Mouse (Mus musculus): Measurements from ENCODE around the gene Gm5726. TPM values are rescaled to one million over a fixed set of nuclear protein-coding genes. Genes with fewer than 3 reads are reported as not detected.

The Gm5726 gene
- not detected for polyA plus RNA-seq (2017; shearing (Covaris generic))

DNA sequence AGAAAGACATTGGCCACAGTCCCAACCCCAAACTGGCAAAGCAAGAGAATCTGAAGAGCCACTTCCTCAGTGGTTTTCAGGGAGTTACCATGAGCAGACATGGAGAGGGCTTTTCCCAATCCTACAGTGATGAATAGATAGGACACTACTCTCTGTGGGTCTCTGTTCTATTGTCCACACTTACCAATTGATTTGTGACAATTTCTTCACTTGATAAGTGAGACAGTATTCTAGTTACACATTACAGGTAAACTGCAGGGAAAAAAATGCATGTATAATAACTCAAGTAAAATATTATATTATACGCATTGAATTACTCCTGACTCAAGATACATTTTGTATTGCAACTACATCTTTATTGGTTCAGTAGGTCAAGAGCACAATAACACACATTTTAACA lies at the start of gene Gm5726:
TSS of gene Gm5726 (minus strand) at position 101 of the 400 bp plus-strand sequence.

DNA sequence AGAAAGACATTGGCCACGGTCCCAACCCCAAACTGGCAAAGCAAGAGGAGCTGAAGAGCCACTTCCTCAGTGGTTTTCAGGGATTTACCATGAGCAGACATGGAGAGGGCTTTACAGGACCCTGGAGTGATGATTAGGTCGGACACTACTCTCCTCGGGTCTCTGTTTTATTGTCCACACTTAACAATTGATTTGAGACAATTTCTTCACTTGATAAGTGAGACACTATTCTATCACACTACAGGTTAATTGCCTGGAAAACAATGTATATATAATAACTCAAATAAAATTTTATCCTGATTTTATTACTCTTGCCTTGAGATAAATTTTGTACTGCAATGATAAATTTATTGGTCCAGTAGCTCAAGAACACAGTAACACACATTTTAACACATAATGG lies 30.6 kb upstream of the Gm5726 start, which contains the start of gene Gm4141:
TSS of gene Gm4141 (minus strand) at position 101 of the 400 bp plus-strand sequence.

DNA sequence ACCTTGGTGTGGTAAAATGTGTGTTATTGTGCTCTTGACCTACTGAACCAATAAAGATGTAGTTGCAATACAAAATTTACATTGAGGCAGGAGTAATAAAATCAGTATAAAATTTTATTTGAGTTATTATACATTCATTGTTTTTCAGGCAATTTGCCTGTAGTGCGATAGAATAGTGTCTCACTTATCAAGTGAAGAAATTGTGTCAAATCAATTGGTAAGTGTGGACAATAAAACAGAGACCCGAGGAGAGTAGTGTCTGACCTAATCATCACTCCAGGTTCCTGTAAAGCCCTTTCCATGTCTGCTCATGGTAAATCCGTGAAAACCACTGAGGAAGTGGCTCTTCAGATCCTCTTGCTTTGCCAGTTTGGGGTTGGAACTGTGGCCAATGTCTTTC lies 12.0 kb downstream of the Gm5726 start, which contains the start of gene Vmn1r104:
TSS of gene Vmn1r104 (plus strand) at position 301 of the 400 bp plus-strand sequence.

DNA sequence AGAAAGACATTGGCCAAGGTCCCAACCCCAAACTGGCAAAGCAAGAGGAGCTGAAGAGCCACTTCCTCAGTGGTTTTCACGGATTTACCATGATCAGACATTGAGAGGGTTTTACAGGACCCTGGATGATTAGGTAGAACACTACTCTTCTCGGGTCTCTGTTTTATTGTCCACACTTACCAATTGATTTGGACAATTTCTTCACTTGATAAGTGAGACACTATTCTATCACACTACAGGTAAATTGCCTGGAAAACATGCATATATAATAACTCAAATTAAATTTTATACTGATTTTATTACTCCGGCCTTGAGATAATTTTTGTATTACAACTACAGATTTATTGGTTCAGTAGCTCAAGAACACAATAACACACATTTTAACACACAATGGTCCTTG lies 35.1 kb downstream of the Gm5726 start, which contains the start of gene Vmn1r103:
TSS of gene Vmn1r103 (minus strand) at position 101 of the 400 bp plus-strand sequence.

Other genes starting within 250 kb of the Gm5726 start
- gene Gm4133, start 211.7 kb downstream of the Gm5726 start, polyA plus RNA-seq (2017; shearing (Covaris generic)) = not detected
- not detected for gene Gm5728, start 170.3 kb downstream of the Gm5726 start, polyA plus RNA-seq (2017; shearing (Covaris generic))
- not detected for gene Vmn1r100, start 127.8 kb downstream of the Gm5726 start, polyA plus RNA-seq (2017; shearing (Covaris generic))
- not detected for gene Vmn1r101, start 103.2 kb downstream of the Gm5726 start, polyA plus RNA-seq (2017; shearing (Covaris generic))
- 0.19 TPM for gene Gm10670, start 70.8 kb downstream of the Gm5726 start, polyA plus RNA-seq (2017; shearing (Covaris generic))
- gene Vmn1r103, start 35.2 kb downstream of the Gm5726 start, polyA plus RNA-seq (2017; shearing (Covaris generic)) = not detected
- gene Vmn1r104, start 11.9 kb downstream of the Gm5726 start, polyA plus RNA-seq (2017; shearing (Covaris generic)) = 0.26 TPM
- not detected for gene Gm4141, start 30.5 kb upstream of the Gm5726 start, polyA plus RNA-seq (2017; shearing (Covaris generic))
- not detected for gene Gm4513, start 53.3 kb upstream of the Gm5726 start, polyA plus RNA-seq (2017; shearing (Covaris generic))
- gene Vmn1r107, start 123.2 kb upstream of the Gm5726 start, polyA plus RNA-seq (2017; shearing (Covaris generic)) = not detected
- gene Vmn1r111, start 157.5 kb upstream of the Gm5726 start, polyA plus RNA-seq (2017; shearing (Covaris generic)) = not detected
- gene Gm10668, start 184.9 kb upstream of the Gm5726 start, polyA plus RNA-seq (2017; shearing (Covaris generic)) = not detected
- gene Vmn1r112, start 225.4 kb upstream of the Gm5726 start, polyA plus RNA-seq (2017; shearing (Covaris generic)) = not detected
- gene Vmn1r113, start 241.5 kb upstream of the Gm5726 start, polyA plus RNA-seq (2017; shearing (Covaris generic)) = not detected

Measured in CD4-positive, CD25-positive, alpha-beta regulatory T cell (primary cell).